ENCODE assay signal across 24 mouse cellular contexts in the genomic region with DNA sequence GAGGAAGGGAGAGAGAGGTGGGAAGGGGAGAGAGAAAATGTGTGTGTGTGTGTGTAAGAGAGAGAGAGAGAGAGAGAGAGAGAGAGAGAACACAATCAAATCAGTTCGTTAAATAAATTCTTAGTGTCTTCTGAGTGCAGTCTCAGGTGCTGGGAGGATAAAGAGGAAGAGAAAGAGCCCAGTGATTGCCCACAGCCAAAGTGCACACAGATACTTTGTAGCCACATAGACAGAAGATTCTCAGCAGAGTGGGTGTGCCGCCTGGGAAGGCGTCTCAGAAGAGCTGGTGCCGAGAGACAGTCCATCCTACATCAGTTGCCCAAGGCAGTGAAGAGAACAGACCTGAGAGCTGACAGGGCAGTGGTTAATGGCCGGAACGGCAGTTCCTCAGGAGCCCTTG. TPM values are rescaled to one million over a fixed set of nuclear protein-coding genes. Genes with fewer than 3 reads are reported as not detected.
"Had no signal": no experiment of that assay in that cellular context is flagged by ENCODE, and none has a peak within 500 bp of the region (broad histone marks: within the 10 kb centered on the region; RNA-seq: fewer than 3 reads in every experiment).

No protein-coding gene starts in this region.

- H3K36me3 ChIP-seq: heart, embryonic 10.5 days; heart, embryonic 12.5 days; hindbrain, embryonic 10.5 days; hindbrain, embryonic 12.5 days; limb, embryonic 10.5 days; limb, embryonic 12.5 days had no signal

- H3K4me2 ChIP-seq: heart, embryonic 12.5 days; hindbrain, embryonic 12.5 days; hindbrain, embryonic 14.5 days; intestine, embryonic 15.5 days; limb, embryonic 12.5 days; liver, embryonic 12.5 days had no signal

- H3K27ac ChIP-seq: gastrocnemius, adult 2 months; heart, embryonic 10.5 days; hindbrain, embryonic 10.5 days; hindbrain, embryonic 12.5 days; hindbrain, embryonic 14.5 days; intestine, embryonic 15.5 days; layer of hippocampus, adult 2 months; left cerebral cortex, adult 2 months; limb, embryonic 10.5 days; limb, embryonic 12.5 days; liver, embryonic 12.5 days had no signal

- H3K4me3 ChIP-seq: gastrocnemius, adult 2 months; heart, embryonic 10.5 days; heart, embryonic 12.5 days; hindbrain, embryonic 10.5 days; hindbrain, embryonic 12.5 days; intestine, embryonic 15.5 days; layer of hippocampus, adult 2 months; left cerebral cortex, adult 2 months; limb, embryonic 10.5 days; limb, embryonic 12.5 days; liver, embryonic 12.5 days had no signal

- H3K27me3 ChIP-seq: hindbrain, embryonic 12.5 days; intestine, embryonic 15.5 days; limb, embryonic 12.5 days had no signal

- DNase-seq: gastrocnemius, postnatal 10 days; gastrocnemius, postnatal 25 days; kidney, adult 18-20 months; kidney, adult 8-10 months; kidney, postnatal 10 days; kidney, postnatal 25 days; kidney, postnatal 4 days; liver had no signal

- H3K4me1 ChIP-seq: heart, embryonic 10.5 days; hindbrain, embryonic 12.5 days; intestine, embryonic 15.5 days; limb, embryonic 10.5 days; limb, embryonic 12.5 days; liver, embryonic 12.5 days had no signal

- H3K9ac ChIP-seq: heart, embryonic 12.5 days; hindbrain, embryonic 12.5 days; hindbrain, embryonic 14.5 days; intestine, embryonic 15.5 days; limb, embryonic 12.5 days; liver, embryonic 12.5 days had no signal

- ATAC-seq: hindbrain, embryonic 16.5 days; inflammation-experienced regulatory T-cells, adult 6 months; intestine, embryonic 15.5 days; intestine, postnatal 0 days; liver, embryonic 12.5 days had no signal

- H3K9me3 ChIP-seq: heart, embryonic 10.5 days; heart, embryonic 12.5 days; hindbrain, embryonic 10.5 days; hindbrain, embryonic 12.5 days; intestine, embryonic 15.5 days; limb, embryonic 10.5 days; limb, embryonic 12.5 days; liver, embryonic 12.5 days had no signal

RNA-seq across cellular contexts. Expression of gene Gm20425, which starts 15.8 kb away (rescaled TPM):
- polyA plus RNA-seq: heart, embryonic 14.5 days; hindbrain, embryonic 10.5 days; hindbrain, embryonic 16.5 days; limb, embryonic 10.5 days had no signal
